Mouse (Mus musculus) lung, postnatal 36 days (tissue): ENCODE measurements around the gene Vmn2r2.

ENCODE experiments used
- DNase-seq: peaks from one replicate; pipeline ENCODE4 v3.0.0; 2022; ENCODE audit warnings: mixed read lengths

Gene Vmn2r2

GRCm38 (mm10) chr3:64141878-64142508 lies at the start of gene Vmn2r2:
Gene Vmn2r2 (minus strand): TSS chr3:64141928.
- no peak for DNase-seq

DNA sequence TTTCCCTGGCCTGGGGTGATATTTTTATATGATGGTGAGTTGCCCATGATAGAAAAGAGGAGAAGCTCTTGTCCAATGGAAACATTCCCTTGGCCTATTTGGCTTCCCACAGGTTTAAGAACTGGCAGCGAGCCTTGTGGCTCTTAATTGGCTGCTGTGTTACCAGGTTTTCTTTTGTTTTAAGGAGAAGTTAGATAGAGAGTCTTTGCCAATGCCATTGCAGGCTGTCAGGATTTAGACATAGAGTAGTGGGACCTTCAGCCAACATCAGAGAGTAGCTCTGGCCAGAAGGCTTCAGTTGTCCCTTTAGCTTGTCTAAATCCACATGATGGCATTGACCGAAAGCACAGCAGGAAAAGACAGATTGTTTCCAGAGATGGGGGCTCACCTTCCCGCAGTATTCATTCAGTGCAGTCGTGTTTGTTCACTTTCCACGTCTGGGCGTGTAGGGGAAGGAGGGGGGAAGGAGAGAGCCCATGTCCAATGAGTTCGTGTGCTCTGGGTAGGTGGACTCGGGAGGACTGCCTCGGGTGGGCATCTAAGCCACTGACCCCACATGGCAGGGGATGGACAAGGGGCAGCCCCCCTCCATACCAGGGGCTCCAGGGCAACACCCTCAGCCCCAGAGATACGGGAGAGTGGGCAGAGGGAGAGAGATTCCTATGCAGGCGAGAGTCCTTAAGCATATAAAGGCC lies 28.2 kb downstream of the Vmn2r2 start:
- DNase-seq, result no peak

- DNase-seq, result no peak
These were observed 29.0 kb downstream of the Vmn2r2 start for GRCm38 (mm10) chr3:64112707-64113106.

DNA sequence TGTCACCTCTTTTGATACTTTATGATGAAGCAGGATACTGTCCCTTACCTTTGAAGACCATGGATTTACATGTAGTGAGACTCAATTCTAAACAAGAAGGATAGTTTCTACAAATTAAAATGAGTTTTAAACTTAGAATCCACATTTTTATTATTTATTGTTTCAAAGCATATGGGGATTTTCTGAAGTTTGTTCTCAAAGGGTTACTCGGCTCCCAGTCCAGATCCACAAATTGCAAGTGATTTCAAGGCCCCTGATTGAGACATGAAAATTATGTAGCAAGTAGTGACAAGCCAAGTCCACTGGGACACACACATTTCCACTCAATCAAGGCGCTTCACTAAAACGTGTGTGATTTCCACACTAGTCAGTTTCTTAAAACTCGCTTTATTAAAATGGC lies 60.5 kb downstream of the Vmn2r2 start, which contains the start of gene Vmn2r1:
Gene Vmn2r1, plus strand, starts transcription at position 301 of the 400 bp plus-strand sequence.
- DNase-seq, result no peak
